Mouse (Mus musculus) ES-E14 (cell line): ENCODE results near the gene Itpr1. TPM values are rescaled to one million over a fixed set of nuclear protein-coding genes. Genes with fewer than 3 reads are reported as not detected.

Experiments
- DNase-seq: peaks from one replicate; pipeline ENCODE4 v3.0.0-alpha.2; 2013; ENCODE audit warnings: low read depth, low spot score
- H3K27ac ChIP-seq: 2 replicates; pipeline ENCODE4 v1.5.1; 2012; ENCODE audit warnings: low read depth, mild to moderate bottlenecking, low read length, moderate library complexity, mixed read lengths; ENCODE audit not compliant: poor library complexity, insufficient read depth, severe bottlenecking
- H3K36me3 ChIP-seq: 2 replicates; pipeline ENCODE4 v1.6.1; 2012; ENCODE audit warnings: mild to moderate bottlenecking, low read length, moderate library complexity, mixed read lengths; ENCODE audit not compliant: control insufficient read depth, poor library complexity, insufficient read depth, severe bottlenecking
- H3K4me1 ChIP-seq, 2 experiments: fragments of 150-350 bp in 1 of 2; sonication (generic) in 1 of 2; 2 replicates each; pipeline ENCODE4 v1.6.1; 2012; ENCODE audit warnings: low read length in 2 of 2, mild to moderate bottlenecking in 1 of 2, mixed read lengths in 1 of 2; ENCODE audit not compliant: control insufficient read depth in 2 of 2, insufficient read depth in 2 of 2, poor library complexity in 1 of 2
- H3K4me3 ChIP-seq, 2 experiments: fragments of 150-350 bp in 1 of 2; sonication (generic) in 1 of 2; 2 replicates each; pipeline ENCODE4 v1.5.1; 2012; ENCODE audit warnings: low read length in 2 of 2, low read depth in 1 of 2, mild to moderate bottlenecking in 1 of 2, mixed read lengths in 1 of 2; ENCODE audit not compliant: insufficient read depth in 1 of 2, poor library complexity in 1 of 2, severe bottlenecking in 1 of 2
- H3K9ac ChIP-seq: 2 replicates; pipeline ENCODE4 v1.6.1; 2012; ENCODE audit warnings: low read depth, mild to moderate bottlenecking, low read length, mixed read lengths; ENCODE audit not compliant: poor library complexity, insufficient read depth, severe bottlenecking
- H3K9me3 ChIP-seq: fragments of 150-350 bp; sonication (generic); 2 replicates; pipeline ENCODE4 v1.6.1; 2012; ENCODE audit warnings: low read depth, mild to moderate bottlenecking, low read length; ENCODE audit not compliant: control insufficient read depth, insufficient read depth
- CHD2 ChIP-seq: IDR thresholded peaks from 2 replicates; pipeline ENCODE4 v1.6.1; 2014; ENCODE audit warnings: mild to moderate bottlenecking, low read depth, low read length, inconsistent platforms
- HCFC1 ChIP-seq: IDR thresholded peaks from 2 replicates; pipeline ENCODE4 v1.6.1; 2012; ENCODE audit warnings: low read length, inconsistent platforms, borderline replicate concordance; ENCODE audit not compliant: insufficient read depth
- MAFK ChIP-seq: IDR thresholded peaks from 2 replicates; pipeline ENCODE4 v1.6.1; 2014; ENCODE audit warnings: mild to moderate bottlenecking, low read depth, low read length, inconsistent platforms; ENCODE audit not compliant: insufficient read depth
- ZC3H11A ChIP-seq: IDR thresholded peaks from 2 replicates; pipeline ENCODE4 v1.6.1; 2012; ENCODE audit warnings: low read depth, mild to moderate bottlenecking, inconsistent platforms, low read length, borderline replicate concordance
- ZNF384 ChIP-seq: IDR thresholded peaks from 2 replicates; pipeline ENCODE4 v1.6.1; 2012; ENCODE audit warnings: low read depth, low read length, inconsistent platforms
- in situ Hi-C, 2 experiments: fragments of 600-800 bp; cut with MboI; formaldehyde crosslinking; loops; one replicate each; pipeline ENCODE4 v1.15.1; 2025; ENCODE audit warnings: low sequenced_read_pairs in 2 of 2, inconsistent platforms in 1 of 2; ENCODE audit not compliant: unreplicated experiment in 2 of 2
- total RNA-seq: library from RNA; depleted of rRNA; stranded (reverse); fragments of 300-350 nt; gene quantifications from 2 replicates; pipeline ENCODE4 v1.2.3, GENCODE M21; 2012; rRNA removed

Itpr1 gene
- total RNA-seq, 1 experiment: 52.8 TPM

DNA sequence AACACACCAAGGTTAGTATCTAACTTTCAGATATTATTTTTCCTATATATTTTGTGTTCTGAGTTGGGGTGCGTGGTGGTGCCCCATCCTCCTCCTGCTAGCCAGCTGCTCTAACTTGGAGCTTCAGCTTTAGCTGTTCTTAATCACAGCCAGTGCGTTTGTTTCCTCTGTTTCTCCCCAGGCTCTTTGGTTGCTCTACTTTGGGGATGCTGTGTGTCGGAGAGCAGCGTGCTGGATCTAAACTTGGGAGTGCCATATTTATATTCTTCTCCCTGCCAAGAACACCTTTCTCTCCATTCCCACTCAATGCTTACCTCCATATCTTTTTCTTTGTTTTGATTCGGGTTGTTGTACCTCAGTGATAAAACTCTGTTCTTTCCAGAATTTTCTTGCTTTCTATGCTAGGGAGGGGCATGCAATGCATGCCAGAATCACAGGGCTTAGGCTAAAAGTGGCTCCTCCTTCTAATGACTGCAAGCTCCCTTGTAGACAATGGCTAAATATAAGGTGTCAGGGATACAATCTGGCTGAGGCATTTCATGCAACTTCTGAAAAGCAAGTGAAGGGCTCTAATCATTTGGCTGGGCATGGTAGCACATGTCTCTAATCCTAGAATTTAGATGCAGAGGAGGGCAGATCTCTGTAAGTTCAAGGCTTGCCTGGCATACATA is 381.4 kb downstream of the Itpr1 start:
- Histone ChIP-seq H3K36me3 (no peaks in the 10 kb centered on the region), H3K9ac (no peak overlapping the region), H3K4me3 (no peak overlapping the region), H3K27ac (no peak overlapping the region), H3K4me1 (0 out of 4 replicates have a peak, but pooled peaks cover 0 to 4% of the 10 kb centered on the region in 2 experiments), H3K9me3 (no peaks in the 10 kb centered on the region)
- no peak for DNase-seq
- in situ Hi-C loops: no loop called here
- TF ChIP-seq ZNF384 (no peak), MAFK (no peak), HCFC1 (no peak), CHD2 (no peak), ZC3H11A (no peak)

DNA sequence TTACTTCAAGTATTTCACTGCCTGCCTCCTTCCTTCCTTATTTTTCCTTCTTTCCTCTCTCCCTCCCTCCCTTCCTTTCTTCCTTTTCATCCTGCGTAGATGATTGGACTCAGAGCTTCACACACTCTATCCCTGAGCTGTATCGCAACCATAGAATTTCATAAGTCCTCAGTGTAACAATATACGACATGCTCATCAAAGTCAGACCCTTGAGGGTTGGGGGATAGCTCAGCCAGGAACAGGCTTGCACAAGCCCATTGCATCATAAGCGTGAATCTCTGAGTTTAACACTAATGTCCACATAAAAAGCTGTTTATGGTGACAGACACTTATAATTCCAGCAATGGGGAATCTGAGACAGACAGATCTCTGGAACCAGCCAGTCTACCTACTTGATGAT is 385.8 kb downstream of the Itpr1 start:
- no peak overlapping the region for H3K4me3 ChIP-seq
- in situ Hi-C loops: no loop called here
- H3K9ac ChIP-seq: no peak overlapping the region
- H3K27ac ChIP-seq: no peak overlapping the region
- no peaks in the 10 kb centered on the region for H3K9me3 ChIP-seq
- TF ChIP-seq CHD2 (no peak), ZC3H11A (no peak), MAFK (no peak), ZNF384 (no peak), HCFC1 (no peak)
- H3K36me3 ChIP-seq: no peaks in the 10 kb centered on the region
- no peaks in the 10 kb centered on the region for H3K4me1 ChIP-seq
- no peak for DNase-seq

DNA sequence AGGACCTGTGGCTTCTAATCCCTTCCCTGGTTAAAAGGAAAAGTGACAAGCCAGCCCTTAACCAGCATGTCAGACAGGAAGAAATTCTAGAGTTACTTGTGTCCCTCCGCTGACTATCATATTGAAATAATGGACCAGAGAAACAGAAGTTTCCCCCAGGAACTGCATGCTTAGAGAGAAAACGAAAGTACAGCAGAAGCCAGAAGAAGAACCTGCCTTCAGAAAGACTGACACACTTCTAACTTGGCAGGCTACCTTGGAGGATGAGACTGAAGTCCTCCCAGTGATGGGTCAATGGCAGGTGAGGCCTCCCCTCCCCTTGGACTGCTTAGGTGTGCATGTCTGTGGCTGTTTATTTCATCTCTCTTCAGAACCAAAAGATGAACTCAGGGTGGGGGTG is 386.4 kb downstream of the Itpr1 start:
- H3K9ac ChIP-seq: no peak overlapping the region
- no peaks in the 10 kb centered on the region for H3K36me3 ChIP-seq
- in situ Hi-C loops: no loop called here
- no peaks in the 10 kb centered on the region for H3K9me3 ChIP-seq
- no peaks in the 10 kb centered on the region for H3K4me1 ChIP-seq
- no peak for DNase-seq
- no peak overlapping the region for H3K27ac ChIP-seq
- H3K4me3 ChIP-seq: no peak overlapping the region
- no peak for TF ChIP-seq HCFC1
- TF ChIP-seq ZC3H11A: no peak
- no peak for TF ChIP-seq CHD2
- TF ChIP-seq ZNF384: no peak
- no peak for TF ChIP-seq MAFK

Other genes starting within 250 kb of the Itpr1 start
- 3.2 and 3.3 TPM in 2 replicates for gene Setmar, start 148.1 kb upstream of the Itpr1 start, total RNA-seq
- 26.5 and 43.6 TPM in 2 replicates for gene Sumf1, start 27.5 kb upstream of the Itpr1 start, total RNA-seq